Mouse (Mus musculus): Measurements from ENCODE around the gene Hoxa13. TPM values are rescaled to one million over a fixed set of nuclear protein-coding genes. Genes with fewer than 3 reads are reported as not detected.
A peak's percentile ranks its signal among the peaks of the same experiment; 100 is the strongest.

The Hoxa13 gene
- total RNA-seq, 2 experiments from 2014 or later = not detected

DNA sequence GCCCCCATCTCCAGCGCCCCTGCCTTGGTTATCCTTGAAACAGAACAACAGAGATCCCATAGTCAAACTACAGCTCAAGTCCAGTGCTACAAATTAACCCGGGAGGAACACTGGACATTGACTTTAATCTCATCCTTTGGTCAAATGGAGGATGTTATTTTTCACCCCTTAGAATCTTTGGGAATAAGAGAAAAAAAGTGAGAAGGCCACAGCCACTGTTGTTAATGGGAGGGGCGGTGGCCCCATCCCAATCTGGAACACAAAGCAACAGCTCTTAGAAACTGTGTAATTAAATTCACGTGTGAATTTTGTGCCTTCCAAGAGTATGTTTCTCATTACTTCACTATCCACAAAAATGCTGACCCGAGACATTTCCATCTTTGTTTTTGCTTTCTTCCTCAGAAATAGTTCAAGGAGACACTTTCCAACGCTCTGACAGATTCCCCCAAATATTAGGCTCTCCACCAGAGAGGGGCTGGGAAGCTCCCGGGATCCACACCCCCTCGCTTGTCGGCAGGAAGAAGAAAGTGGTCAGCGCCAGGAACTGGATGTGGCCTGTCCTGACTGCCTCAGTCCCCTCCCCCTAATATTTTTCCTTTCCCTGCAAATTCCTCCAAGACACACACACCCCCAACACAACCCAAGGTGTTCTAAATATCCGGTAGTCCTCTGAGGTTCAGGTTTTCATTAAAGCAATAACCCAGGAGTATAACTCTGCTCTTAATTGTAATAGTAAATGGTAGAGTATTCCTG lies 33.0 kb downstream of the Hoxa13 start:
- intact Hi-C loops (cut with DNase I) = no loop called here
- no peak for DNase-seq

DNA sequence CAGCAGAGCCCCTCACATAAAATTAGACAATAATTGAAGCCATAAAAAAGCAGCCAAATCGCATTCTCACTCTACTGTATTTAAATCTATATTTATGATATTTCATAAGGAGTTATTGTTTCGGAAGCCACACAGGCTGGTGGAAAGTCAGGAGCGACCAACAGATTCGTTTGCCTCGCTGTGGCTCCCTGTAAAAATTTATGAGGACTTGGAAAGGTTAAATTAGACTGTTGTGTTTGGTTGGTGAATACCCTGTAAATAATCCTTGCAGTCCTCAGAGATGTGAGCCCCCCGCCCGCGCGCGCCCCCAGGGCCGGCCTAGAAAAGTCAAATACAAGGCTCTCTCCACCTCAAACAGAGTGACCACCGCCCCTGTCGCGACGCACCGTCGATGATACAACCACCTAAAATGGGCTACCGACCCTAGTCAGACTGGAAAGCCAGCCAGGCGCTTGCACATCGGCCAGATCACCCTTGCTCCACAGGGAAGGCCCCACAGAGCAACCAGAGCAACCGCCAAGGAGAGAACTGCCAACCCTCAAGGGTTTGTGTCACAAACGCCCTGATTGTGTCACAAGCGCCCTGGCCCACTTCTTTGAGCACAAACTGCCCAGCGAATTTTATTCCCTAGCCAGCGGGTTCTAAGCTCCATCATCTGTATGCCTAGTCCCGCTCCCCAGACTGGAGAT lies 34.0 kb downstream of the Hoxa13 start:
- intact Hi-C loops (cut with DNase I) = no loop called here
- peak; percentile 23 to 24 for DNase-seq

DNA sequence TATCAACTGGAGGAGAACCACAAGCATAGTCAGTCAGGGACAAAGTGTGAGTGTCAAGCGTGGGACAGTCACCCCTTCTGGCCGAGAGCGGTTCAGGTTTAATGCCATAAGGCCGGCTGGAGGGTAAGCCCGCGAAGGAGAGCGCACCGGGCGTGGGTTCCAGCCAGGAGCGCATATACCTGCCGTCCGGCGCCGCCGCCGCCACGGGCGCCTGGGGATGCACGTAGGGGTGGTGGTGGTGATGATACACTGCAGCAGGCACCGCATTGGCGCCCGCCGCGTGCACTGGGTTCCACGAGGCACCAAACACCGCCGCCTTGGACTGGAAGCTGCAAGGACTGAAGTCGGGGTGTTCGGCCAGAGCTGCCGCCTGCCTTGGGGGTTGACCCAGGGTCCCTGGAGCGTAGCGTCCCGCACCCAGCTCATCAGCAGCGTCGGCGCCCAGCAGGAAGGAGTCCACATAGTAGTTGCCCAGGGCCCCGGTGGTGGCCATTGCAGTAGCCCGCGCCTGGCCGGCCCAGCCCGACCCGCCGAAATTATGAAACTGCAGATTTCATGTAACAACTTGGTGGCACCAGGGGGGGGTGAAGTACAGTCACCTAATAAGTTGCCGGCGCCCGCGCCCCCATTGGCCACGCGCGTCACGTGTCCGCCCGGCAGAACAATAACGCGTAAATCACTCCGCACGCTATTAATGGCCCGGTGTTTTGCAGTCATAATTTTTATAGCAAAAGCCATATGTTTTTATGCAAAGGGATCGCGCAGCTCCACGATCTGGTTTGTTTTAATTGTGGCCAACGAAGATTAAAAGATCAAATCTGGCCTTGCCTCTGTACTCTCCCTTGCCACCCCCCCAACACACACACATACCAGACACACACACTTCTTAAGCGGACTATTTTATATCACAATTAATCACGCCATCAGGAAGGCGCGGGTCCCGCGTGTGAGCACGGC lies 34.8 kb downstream of the Hoxa13 start:
- DNase-seq = peak in 1 of 2 experiments; percentile 26
- intact Hi-C loops (cut with DNase I) = no loop called here

DNA sequence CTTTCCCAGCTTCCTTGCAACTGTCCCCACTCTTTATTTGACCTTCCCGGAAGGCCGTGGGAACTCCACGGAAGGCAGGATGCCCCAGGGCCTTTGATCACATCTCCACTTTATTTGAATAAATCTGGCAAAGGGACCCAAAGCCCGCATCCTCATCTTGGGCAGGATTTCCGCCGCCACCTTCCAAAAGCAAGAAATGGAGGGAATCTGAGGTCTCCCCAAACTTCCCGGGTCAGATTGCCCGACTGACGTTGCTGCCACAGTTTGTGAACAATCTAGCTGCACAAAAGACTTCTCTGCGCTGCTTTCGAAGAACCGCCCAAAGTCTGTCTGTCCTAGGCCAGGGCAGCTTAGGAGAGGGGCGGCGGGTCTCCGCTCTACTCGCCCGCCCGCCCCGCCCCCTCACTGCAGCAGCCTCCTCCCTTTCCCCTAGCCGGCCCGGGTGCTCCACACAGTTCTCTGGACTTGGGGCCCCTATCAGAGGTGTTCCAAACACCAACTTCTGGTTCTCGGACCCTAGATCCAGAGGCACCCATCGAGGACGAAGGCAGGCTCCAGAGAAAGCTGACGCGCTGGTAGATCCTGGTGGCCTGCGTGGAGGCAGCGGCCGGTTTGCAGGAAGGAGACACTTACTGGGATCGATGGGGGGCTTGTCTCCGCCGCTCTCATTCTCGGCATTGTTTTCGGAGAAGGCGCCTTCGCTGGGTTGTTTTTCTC lies 35.6 kb downstream of the Hoxa13 start:
- no peak for DNase-seq
- intact Hi-C loops (cut with DNase I) = loop anchor here (5.0 kb wide), 2 partner anchors 353 to 1043 kb away; no protein-coding TSS in a partner anchor

DNA sequence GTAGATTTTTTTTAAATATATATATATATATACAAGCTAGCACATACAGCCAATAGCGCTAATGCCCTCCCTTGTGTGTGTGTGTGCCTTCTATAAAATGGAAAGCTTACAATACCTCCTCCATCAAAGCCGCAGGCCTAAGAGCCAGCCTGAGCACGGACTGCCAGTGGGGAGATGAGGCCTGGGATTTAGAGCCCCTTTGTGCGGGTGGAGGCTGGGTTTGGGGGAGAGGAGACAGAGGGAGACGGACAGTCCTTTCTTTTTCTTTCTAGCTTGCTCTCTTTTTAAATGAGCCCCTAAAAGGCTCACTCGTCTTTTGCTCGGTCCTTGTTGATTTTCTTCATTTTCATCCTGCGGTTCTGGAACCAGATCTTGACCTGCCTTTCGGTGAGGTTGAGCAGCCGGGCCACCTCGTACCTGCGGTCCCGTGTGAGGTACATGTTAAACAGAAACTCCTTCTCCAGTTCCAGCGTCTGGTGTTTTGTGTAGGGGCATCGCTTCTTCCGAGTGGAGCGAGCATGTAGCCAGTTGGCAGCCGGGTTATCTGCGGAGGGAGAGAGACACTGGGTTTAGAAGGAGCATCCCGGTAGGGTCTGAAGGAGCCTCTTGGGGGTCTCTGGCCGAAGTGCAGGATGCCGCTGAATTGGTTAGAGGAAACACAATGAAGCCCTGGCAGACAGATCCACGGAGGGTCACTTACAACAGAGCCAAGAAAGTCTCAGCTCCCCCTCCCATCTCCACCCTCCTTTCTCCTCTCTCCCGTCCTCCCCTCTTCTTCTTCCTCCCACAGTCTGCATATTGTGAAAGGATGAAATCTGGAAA lies 36.5 kb downstream of the Hoxa13 start:
- DNase-seq = no peak
- intact Hi-C loops (cut with DNase I) = loop anchor here (5.0 kb wide), 2 partner anchors 352 to 1042 kb away; no protein-coding TSS in a partner anchor

DNA sequence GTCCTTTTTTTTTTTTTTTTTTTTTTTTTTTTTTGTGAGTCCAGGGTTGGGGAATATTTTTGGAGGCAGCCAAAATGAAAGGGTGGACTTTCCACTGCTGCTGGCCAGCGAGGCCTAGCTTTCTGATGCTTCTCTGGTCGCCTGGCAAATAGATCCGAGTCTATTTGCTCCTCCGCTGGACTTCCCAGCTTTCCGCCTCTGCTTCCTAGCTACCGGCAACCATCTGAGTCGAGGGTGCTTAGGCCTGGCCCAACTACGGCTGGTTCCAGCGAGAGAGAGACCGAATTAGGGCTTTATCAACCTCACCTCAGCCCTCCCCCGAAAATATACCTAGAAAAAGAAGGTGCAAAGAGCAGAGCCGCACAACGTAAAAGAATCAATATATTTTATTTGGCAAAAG lies 38.0 kb downstream of the Hoxa13 start:
- no peak for DNase-seq
- intact Hi-C loops (cut with DNase I) = loop anchor here (5.0 kb wide), 2 partner anchors 350 to 1040 kb away; no protein-coding TSS in a partner anchor

DNA sequence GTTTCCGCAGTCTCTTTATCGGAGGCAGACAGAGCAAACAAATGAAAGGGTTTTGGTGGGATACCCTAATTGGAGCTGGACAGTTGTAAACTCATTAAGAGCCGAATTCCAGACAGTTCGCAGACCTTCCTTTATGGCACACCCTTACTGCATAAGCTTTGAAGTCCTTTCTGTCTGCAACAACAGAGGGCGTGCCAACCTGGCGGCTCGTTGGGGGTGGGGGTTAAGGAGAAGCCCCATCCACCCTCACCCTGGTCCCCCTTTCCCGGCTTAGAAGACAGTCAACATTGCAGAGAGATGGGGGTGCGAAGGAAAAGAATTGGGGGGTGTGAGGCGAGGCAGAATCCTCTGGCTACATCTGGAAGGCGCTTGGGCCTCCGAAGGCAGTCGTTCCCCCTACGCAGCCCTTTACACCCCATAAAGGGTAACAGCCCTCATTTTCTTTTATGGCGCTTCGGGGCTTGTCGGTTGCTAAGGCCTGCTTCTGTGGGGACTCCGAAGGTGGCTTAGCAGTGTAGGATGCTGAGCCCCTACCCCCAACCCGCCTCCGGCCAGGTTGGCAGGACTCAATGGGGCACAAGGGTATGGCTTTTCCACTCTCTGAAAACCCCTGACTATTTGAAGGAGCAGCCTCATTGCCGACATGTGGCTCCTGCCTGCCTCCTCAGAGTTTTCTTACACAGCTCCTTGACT lies 38.5 kb downstream of the Hoxa13 start:
- intact Hi-C loops (cut with DNase I) = loop anchor here (2.0 to 5.0 kb wide), 3 partner anchors 350 to 1040 kb away; no protein-coding TSS in a partner anchor
- DNase-seq = no peak

DNA sequence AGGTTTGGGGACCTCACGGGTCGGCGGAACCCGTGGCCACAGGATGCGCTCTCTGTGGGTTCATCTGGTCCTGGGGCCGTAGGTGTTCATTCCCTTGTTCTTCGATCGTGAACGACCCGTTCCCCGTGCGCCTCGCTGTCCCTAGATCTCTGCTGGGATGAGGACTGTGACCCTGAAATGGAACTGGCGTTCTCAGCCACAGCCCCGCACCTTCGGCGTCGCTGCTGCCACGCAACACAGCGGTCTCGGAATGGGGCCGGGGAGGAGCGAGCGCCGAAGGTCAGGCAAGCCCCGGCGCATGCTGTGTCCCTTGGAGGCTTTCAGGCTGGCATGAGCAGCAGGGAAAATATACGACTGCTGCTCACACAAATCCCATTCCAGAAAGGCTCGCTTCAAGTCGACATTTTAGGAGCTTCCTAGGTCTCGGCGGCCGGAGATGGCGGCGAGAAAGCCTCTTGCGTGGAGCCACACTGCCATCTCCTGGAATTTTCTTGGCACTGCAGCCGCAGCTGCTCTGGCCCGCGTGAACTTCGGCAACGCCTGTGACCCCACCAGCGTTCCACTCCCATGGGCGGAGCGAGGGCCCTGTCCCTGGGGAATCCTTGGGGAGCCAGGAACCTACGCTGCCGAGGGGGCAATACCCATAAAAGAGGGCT lies 39.2 kb downstream of the Hoxa13 start, which contains the start of gene Hoxa7:
Gene Hoxa7 (minus strand): TSS at position 518 of the 656 bp plus-strand sequence.
- peak; percentile 88 to 92 for DNase-seq
- intact Hi-C loops (cut with DNase I) = loop anchor here (2.0 to 5.0 kb wide), 3 partner anchors 349 to 1039 kb away; no protein-coding TSS in a partner anchor

DNA sequence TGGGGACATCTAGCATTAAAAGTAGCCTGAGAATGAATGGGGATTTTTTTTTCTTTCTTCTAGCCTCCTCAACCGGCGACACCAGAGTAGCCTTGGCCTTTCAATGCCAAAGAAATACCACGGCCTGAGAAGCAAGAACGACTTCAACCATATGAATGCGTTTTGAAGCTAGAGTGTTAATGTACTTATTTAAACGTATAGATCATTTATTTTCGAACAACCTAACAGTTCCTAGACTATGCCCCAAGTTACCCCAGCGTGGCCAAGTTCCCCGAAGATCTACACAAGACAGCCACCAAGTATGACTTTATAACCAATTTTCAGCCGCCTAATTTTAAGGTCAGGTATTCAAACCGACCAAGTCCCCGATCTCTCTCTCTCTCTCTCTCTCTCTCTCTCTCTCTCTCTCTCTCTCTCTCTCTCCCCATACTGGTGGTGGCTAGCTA lies 39.8 kb downstream of the Hoxa13 start:
- intact Hi-C loops (cut with DNase I) = loop anchor here (2.0 to 5.0 kb wide), 3 partner anchors 349 to 1039 kb away; no protein-coding TSS in a partner anchor
- DNase-seq = no peak

DNA sequence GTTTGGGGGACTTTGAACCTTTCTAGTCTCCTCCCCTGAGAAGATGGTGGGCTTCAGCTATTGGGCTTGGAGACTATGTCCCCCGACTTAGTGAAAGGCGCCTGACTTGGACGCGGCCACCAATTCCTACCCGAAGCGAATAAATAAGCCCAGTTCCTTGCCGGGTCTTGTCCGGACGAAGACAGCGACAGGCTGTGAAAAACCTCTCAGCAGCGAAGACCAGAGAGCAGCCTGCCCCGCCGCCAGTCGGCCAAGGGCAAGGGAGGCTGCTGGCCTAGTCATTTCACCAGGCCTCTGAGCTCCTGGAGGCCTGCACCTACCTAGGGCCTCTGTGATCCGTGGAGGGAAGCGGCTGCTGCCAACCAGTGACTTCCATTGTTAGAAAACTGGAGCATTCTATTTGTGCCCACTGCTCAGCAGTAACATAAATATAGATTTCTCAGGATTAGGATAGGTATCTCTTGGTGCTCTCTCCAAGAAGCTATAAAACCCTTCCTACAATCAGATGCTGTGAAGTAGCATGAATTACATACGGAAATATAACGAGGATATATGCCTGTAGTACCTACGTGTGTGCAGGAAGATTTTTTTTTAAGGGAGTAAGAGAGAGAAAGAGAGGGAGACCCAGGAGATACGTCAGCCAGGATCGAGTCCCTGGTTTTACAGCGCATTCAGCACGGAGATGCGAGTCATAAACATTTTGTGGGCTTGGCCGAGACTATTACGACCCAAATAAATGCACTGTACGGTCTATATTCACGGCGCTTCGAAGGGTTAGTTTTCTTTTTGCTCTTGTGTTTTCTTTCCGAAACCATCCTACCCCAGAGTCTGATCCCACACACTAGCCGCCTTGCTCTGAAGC lies 40.4 kb downstream of the Hoxa13 start:
- intact Hi-C loops (cut with DNase I) = loop anchor here (2.0 to 5.0 kb wide), 3 partner anchors 348 to 1038 kb away; no protein-coding TSS in a partner anchor
- peak in 1 of 2 experiments; percentile 37 for DNase-seq

DNA sequence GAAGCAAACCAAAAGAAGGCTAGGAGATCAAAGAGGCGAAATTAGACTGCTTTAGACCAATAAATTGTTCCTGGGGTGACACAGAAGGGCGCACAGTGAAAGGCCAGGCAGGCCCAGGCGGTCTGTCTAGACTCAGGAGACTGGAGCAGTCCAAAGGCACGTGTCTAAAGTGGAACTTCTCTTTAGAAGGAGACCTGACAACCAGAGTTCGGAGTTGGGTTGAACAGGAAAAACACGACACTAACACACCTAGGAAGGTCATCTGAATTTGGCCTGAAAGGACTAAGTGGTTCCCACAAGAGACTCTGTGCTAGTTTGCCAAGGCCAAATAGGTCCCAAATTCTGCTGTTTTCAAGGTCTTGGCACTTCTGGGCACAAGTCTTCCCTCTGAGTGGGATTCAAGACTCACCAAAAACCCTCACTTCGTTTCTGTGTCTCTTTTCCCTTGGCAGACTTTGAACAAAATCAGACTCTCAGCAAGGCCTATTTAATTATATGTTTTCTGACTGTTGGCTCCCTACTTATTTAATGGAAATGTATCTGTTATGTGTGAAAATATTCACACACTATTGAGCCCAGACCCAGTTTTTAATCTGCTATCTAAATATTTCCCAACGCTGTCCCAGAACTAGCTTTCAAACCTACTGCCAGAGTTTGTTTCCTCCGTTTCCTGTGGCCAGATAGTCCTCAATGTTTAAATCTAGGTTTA lies 41.3 kb downstream of the Hoxa13 start:
- intact Hi-C loops (cut with DNase I) = no loop called here
- DNase-seq = peak in 1 of 2 experiments; percentile 29

DNA sequence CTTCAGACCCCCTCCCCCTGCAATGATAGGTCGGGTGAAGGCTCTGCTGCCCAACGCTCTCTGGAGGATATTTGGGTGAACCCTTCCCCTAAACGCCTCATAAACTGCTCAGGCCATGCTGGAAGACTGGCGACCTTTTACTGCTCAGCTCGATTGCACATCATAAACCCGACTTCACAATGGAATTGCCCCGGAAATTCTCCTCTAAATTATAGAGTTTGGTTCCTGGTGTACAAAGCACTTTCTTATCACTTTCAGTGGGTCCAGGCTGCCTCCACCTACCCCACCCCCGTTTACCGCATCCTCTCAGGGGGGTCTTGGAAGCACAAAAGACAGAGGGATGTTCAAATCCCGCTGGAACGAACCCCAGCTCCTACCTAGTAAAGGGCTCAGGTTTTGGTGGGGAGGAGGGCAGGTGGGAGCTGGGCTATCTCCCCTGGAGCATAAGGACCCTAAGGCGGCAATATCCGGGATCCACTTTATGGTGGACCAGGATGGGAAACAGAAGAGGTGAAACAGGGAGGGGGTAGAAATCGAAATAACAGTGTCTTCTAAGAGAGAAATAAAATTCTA lies 42.0 kb downstream of the Hoxa13 start:
- intact Hi-C loops (cut with DNase I) = no loop called here

DNA sequence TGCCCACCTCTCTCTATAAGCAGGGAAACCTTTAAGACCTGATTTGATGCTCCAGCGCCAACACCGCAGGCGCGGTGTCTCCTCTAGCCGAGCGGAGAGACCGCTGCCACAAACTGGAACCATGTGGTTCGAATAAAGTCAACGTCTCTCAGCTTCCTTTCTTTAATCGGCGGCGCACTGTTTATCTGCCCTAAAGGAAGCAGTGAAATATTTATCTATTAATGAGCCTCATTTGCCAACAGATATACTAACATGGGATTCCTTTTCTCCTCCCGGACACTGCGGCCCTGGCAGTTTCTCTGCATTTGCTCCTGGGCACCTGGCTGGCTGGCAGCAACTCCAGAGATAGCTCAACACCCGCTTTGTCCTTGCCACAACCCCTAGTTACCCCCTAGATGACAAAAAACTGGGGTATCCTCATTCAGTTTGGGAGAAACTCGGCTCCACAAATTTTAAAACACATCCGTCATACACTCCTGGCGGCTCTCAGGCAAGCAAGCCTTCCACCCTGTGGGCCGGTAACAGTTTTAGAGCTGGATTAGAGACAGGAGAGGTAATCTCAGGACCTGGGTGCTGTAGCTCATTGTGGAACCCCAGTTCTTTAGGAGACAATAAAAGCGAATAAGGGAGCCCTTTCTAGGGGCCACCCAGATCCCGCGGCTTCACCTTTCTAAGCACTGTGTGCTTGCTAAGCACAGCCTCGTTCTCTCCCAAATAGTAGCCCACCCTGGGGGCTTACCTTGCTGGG lies 42.6 kb downstream of the Hoxa13 start:
- intact Hi-C loops (cut with DNase I) = no loop called here
- peak in 1 of 2 experiments; percentile 33 for DNase-seq

More for the DNA sequence above, 42.0 kb downstream of the Hoxa13 start:
- peak in 1 of 2 experiments; percentile 40 for DNase-seq

DNA sequence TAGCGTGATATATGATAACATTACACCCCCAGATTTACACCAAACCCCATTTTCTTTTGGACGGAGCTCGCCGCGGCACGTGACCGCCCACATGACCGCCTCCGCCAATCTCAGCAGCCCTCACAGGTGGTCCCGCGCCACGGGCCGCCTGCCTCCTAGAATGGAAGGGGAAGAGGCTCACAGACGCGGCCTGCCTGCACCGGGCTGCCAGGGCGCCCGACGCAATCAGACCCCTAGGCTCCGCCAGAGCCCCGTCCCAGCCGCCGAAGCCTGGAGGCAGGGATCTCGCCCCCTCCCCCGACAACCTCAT lies 43.3 kb downstream of the Hoxa13 start:
- peak in 1 of 2 experiments; percentile 43 for DNase-seq
- intact Hi-C loops (cut with DNase I) = no loop called here
